Mouse (Mus musculus) limb, embryonic 15.5 days (tissue): Measurements from ENCODE around the gene Mylk3. TPM values are rescaled to one million over a fixed set of nuclear protein-coding genes. Genes with fewer than 3 reads are reported as not detected.

Experiments used
- ATAC-seq: fragments of 200-750 bp; cut with Nextera tagmentation; 2 replicates; pipeline ENCODE4 v1.8.0; 2017; ENCODE audit warnings: low read depth, moderate TSS enrichment; ENCODE audit not compliant: insufficient number of reproducible peaks, low FRiP score, low TSS enrichment
- H3K27ac ChIP-seq: fragments of 300-500 bp; sonication (generic); 2 replicates; pipeline ENCODE4 v1.5.1; 2015; ENCODE audit warnings: moderate library complexity, mild to moderate bottlenecking, inconsistent platforms
- H3K27me3 ChIP-seq: fragments of 300-500 bp; sonication (generic); 2 replicates; pipeline ENCODE4 v1.6.1; 2015; ENCODE audit warnings: inconsistent platforms
- H3K36me3 ChIP-seq: fragments of 300-500 bp; sonication (generic); 2 replicates; pipeline ENCODE4 v1.6.1; 2015; ENCODE audit warnings: inconsistent platforms
- H3K4me1 ChIP-seq: fragments of 300-500 bp; sonication (generic); 2 replicates; pipeline ENCODE4 v1.6.1; 2015; ENCODE audit warnings: inconsistent platforms
- H3K4me2 ChIP-seq: fragments of 300-500 bp; sonication (generic); 2 replicates; pipeline ENCODE4 v1.6.1; 2015; ENCODE audit warnings: mild to moderate bottlenecking, inconsistent platforms
- H3K4me3 ChIP-seq: fragments of 300-500 bp; sonication (generic); 2 replicates; pipeline ENCODE4 v1.5.1; 2015; ENCODE audit warnings: mild to moderate bottlenecking, inconsistent platforms
- H3K9ac ChIP-seq: fragments of 300-500 bp; sonication (generic); 2 replicates; pipeline ENCODE4 v1.6.1; 2015; ENCODE audit warnings: inconsistent platforms
- H3K9me3 ChIP-seq: fragments of 300-500 bp; sonication (generic); 2 replicates; pipeline ENCODE4 v1.6.1; 2016; ENCODE audit warnings: inconsistent platforms
- WGBS: fragments of 180-500 bp; shearing (Covaris S2); methylation state at CpG from one replicate; pipeline ENCODE4 v1.1.7; 2015; 5-methylcytosine and 5-hydroxymethylcytosine counted together
- polyA plus RNA-seq: library from polyadenylated mRNA; unstranded; fragments of >200 nt; fragmentation: Nextera tagmentation; extraction: Ambion mirVana; gene quantifications from 2 replicates; pipeline ENCODE4 v1.2.1, GENCODE M21; 2015

Mylk3 gene
- polyA plus RNA-seq, 1 experiment from 2014 or later: 1.6 TPM

DNA sequence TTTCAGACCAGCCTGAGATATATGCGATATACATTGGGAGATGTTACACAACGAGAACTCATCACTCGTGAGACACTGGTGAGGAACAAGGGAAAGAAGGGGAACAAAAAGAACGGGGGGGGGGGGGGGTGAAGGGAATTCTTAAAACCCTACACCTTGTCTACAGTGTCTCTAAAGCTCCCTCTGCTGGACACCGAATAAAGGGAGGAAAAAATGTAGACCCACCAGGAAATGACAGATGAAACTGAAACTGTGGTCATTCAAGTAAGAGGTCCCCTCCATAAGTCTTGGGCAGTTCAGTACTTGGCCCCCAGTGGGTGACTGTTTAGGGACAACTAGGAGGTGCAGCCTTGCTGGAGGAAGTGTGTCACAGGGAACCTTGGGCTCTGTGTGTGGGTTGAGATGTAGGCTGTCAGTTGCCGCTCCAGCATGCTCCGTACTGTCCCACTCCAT, 21.9 kb upstream of the Mylk3 start:
- H3K4me3 ChIP-seq: no peak overlapping the region
- H3K36me3 ChIP-seq: no peaks in the 10 kb centered on the region
- no peaks in the 10 kb centered on the region for H3K9me3 ChIP-seq
- H3K9ac ChIP-seq: no peak overlapping the region
- ATAC-seq: no peak
- no peak overlapping the region for H3K4me2 ChIP-seq
- H3K27ac ChIP-seq: no peak overlapping the region
- no peaks in the 10 kb centered on the region for H3K4me1 ChIP-seq
- WGBS: 65% methylated on average over 7 of the region's 7 CpGs
- no peaks in the 10 kb centered on the region for H3K27me3 ChIP-seq

GRCm38 (mm10) chr8:85405961-85406360, 19.8 kb upstream of the Mylk3 start:
- H3K4me3 ChIP-seq: no peak overlapping the region
- no peaks in the 10 kb centered on the region for H3K4me1 ChIP-seq
- no peak overlapping the region for H3K4me2 ChIP-seq
- H3K36me3 ChIP-seq: no peaks in the 10 kb centered on the region
- ATAC-seq: no peak
- no peak overlapping the region for H3K27ac ChIP-seq
- 75% methylated on average over 10 of the region's 10 CpGs for WGBS
- H3K27me3 ChIP-seq: no peaks in the 10 kb centered on the region
- H3K9ac ChIP-seq: no peak overlapping the region
- H3K9me3 ChIP-seq: no peaks in the 10 kb centered on the region

DNA sequence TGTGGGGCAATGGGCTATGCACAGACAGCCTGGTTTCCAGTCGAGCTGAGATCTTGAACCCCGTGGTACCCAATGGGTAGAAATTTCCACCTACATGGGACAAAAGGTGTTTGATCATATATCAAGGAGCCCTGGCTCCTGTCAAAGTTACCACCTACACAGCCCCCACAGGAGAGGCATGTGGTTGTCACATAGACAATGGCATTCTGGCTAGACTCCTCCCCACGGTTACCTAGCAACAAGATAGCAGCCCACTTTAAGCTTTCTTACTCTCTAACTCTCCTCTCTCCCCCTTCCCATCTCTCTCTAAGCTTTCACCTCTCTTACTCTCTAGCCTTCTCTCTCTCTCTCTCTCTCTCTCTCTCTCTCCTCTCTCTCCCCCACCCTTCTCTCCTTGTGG, 19.3 kb upstream of the Mylk3 start:
- no peak overlapping the region for H3K4me2 ChIP-seq
- H3K4me3 ChIP-seq: no peak overlapping the region
- no peak for ATAC-seq
- no peaks in the 10 kb centered on the region for H3K9me3 ChIP-seq
- no peaks in the 10 kb centered on the region for H3K36me3 ChIP-seq
- no peak overlapping the region for H3K27ac ChIP-seq
- H3K4me1 ChIP-seq: no peaks in the 10 kb centered on the region
- no peaks in the 10 kb centered on the region for H3K27me3 ChIP-seq
- WGBS: 58% methylated on average over 3 of the region's 3 CpGs
- no peak overlapping the region for H3K9ac ChIP-seq

GRCm38 (mm10) chr8:85398548-85398947, 12.4 kb upstream of the Mylk3 start:
- Histone ChIP-seq H3K4me2 (no peak overlapping the region), H3K36me3 (no peaks in the 10 kb centered on the region), H3K27me3 (no peaks in the 10 kb centered on the region), H3K9me3 (no peaks in the 10 kb centered on the region), H3K27ac (no peak overlapping the region), H3K9ac (no peak overlapping the region), H3K4me1 (no peaks in the 10 kb centered on the region), H3K4me3 (no peak overlapping the region)
- ATAC-seq: no peak
- 89% methylated on average over 4 of the region's 4 CpGs for WGBS

DNA sequence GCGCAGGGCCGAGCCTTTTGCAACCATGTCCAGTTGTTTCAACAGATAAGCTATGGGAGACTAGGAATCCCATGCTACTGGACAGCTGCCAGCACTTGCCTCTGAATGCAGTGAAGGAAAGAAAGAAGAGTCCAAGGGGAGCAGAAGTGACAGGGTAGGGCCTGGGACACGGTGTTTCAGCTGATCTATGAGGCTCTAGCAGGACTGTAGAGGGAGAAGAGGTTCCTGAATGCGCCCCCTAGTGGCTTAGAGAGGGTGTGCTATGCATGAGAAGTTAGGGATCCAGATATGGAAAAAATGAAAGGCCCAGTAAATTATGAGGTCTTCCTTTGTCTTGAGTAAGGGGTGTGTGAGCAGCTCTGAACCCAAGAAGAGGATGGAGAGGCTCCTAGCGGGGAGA, 11.4 kb upstream of the Mylk3 start:
- Histone ChIP-seq H3K4me3 (no peak overlapping the region), H3K27me3 (no peaks in the 10 kb centered on the region), H3K9ac (no peak overlapping the region), H3K36me3 (no peaks in the 10 kb centered on the region), H3K27ac (no peak overlapping the region), H3K9me3 (no peaks in the 10 kb centered on the region), H3K4me2 (no peak overlapping the region), H3K4me1 (no peaks in the 10 kb centered on the region)
- WGBS: 44% methylated on average over 5 of the region's 5 CpGs
- ATAC-seq: no peak

DNA sequence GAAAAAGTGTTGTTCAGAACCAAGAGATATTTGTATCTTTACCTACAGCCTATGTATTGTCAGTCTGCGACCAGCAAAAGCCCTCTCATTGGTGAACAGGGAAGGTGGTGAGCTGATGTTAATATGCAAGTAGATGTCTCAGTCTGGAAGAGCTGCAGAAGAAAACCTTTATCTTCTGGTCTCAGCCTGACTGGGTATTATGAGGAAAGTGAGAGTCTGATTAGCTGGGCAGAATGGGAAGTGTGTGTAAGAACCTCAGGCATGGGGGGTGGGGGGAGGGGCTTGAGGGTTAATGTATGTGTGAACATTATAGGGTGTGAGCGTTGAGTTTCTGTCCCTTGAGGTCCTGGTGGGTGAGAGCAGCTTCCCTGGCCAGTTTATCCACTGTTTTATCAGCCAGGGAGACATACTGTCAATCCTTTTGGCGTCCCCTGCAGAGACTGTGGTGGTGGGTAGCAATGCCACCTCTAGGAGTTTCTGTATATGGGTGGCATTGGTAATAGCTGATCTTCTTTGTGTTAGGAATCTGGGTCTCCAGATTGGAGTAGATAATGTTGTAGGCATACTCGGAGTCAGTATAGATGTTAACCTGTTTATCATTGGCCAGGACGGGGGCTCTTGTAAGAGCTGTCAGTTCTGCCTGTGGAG, 10.4 kb upstream of the Mylk3 start:
- Histone ChIP-seq H3K4me1 (no peaks in the 10 kb centered on the region), H3K27me3 (no peaks in the 10 kb centered on the region), H3K9me3 (no peaks in the 10 kb centered on the region), H3K4me3 (no peak overlapping the region), H3K36me3 (no peaks in the 10 kb centered on the region), H3K9ac (no peak overlapping the region), H3K27ac (no peak overlapping the region), H3K4me2 (no peak overlapping the region)
- ATAC-seq: no peak
- 77% methylated on average over 5 of the region's 5 CpGs for WGBS

- Histone ChIP-seq H3K4me2 (no peak overlapping the region), H3K9me3 (no peaks in the 10 kb centered on the region), H3K9ac (no peak overlapping the region), H3K4me3 (no peak overlapping the region), H3K27ac (no peak overlapping the region), H3K27me3 (no peaks in the 10 kb centered on the region), H3K4me1 (no peaks in the 10 kb centered on the region), H3K36me3 (no peaks in the 10 kb centered on the region)
- ATAC-seq: no peak
- 82% methylated on average over 8 of the region's 8 CpGs for WGBS
These were observed 9.7 kb upstream of the Mylk3 start for GRCm38 (mm10) chr8:85395681-85396431.

GRCm38 (mm10) chr8:85395017-85395416, 8.9 kb upstream of the Mylk3 start:
- H3K27me3 ChIP-seq: no peaks in the 10 kb centered on the region
- no peaks in the 10 kb centered on the region for H3K9me3 ChIP-seq
- 77% methylated on average over 3 of the region's 3 CpGs for WGBS
- no peak overlapping the region for H3K4me3 ChIP-seq
- ATAC-seq: no peak
- H3K27ac ChIP-seq: no peak overlapping the region
- H3K4me1 ChIP-seq: no peaks in the 10 kb centered on the region
- no peak overlapping the region for H3K4me2 ChIP-seq
- H3K36me3 ChIP-seq: no peaks in the 10 kb centered on the region
- H3K9ac ChIP-seq: no peak overlapping the region

GRCm38 (mm10) chr8:85393199-85393598, 7.1 kb upstream of the Mylk3 start:
- no peak overlapping the region for H3K4me3 ChIP-seq
- ATAC-seq: no peak
- no peak overlapping the region for H3K9ac ChIP-seq
- no peaks in the 10 kb centered on the region for H3K36me3 ChIP-seq
- H3K4me1 ChIP-seq: no peaks in the 10 kb centered on the region
- 91% methylated on average over 6 of the region's 6 CpGs for WGBS
- no peak overlapping the region for H3K27ac ChIP-seq
- H3K27me3 ChIP-seq: no peaks in the 10 kb centered on the region
- no peak overlapping the region for H3K4me2 ChIP-seq
- H3K9me3 ChIP-seq: no peaks in the 10 kb centered on the region

- Histone ChIP-seq H3K27me3 (no peaks in the 10 kb centered on the region), H3K27ac (no peak overlapping the region), H3K4me1 (no peaks in the 10 kb centered on the region), H3K9ac (no peak overlapping the region), H3K4me2 (no peak overlapping the region), H3K36me3 (no peaks in the 10 kb centered on the region), H3K9me3 (no peaks in the 10 kb centered on the region), H3K4me3 (no peak overlapping the region)
- ATAC-seq: no peak
- 63% methylated on average over 1 of the region's 1 CpGs for WGBS
These were observed 5.3 kb upstream of the Mylk3 start for GRCm38 (mm10) chr8:85391438-85391837.

DNA sequence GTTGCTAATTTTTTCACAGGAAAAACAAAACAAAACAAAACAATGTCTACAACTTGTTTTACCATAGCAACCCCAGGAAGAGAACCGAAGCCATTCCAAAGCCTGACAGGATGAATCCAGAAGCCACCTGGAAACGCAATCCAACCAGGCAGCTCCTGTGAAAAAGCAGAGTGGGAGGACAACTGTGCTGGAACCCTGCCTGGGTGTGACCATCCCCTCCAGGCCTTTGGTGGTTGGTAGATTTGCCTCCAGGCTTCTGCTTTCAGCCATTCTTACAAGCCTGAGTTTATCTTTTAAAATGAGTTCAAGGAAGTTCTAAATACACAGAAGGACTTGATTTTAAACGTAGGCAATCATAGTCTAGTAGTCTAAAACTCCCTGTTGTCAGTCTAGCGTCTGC, 4.2 kb downstream of the Mylk3 start:
- no peak for ATAC-seq

DNA sequence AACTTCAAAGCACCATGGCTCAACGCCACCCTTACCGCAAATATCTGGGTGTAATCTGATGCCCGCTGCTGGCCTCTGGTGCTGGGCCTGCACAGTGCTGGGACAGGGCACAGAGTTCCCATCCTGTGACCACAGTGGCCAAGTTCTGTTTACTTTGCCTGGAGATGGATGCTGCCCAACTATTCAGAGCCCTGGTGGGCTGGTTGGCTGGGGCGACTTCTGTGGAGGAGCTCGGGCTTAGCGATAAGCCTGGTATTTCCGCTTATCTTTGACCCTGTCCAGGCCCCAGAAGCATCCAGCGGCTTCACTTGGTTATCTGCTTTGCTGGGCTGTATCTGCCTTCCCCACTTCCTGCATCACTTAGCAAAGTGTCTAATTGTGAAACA, 5.3 kb downstream of the Mylk3 start:
- Histone ChIP-seq H3K27me3 (no peaks in the 10 kb centered on the region), H3K4me2 (no peak overlapping the region), H3K4me1 (peaks cover 19% of the 10 kb centered on the region), H3K4me3 (no peak overlapping the region), H3K36me3 (no peaks in the 10 kb centered on the region), H3K9me3 (no peaks in the 10 kb centered on the region), H3K27ac (no peak overlapping the region), H3K9ac (no peak overlapping the region)
- 0 out of 2 replicates have a peak, but pooled peaks have one; percentile 30 for ATAC-seq
- 71% methylated on average over 8 of the region's 8 CpGs for WGBS

More for the DNA sequence above, 4.2 kb downstream of the Mylk3 start:
- Histone ChIP-seq H3K4me3 (no peak overlapping the region), H3K36me3 (no peaks in the 10 kb centered on the region), H3K9ac (no peak overlapping the region), H3K27me3 (no peaks in the 10 kb centered on the region), H3K4me1 (peaks cover 19% of the 10 kb centered on the region), H3K27ac (no peak overlapping the region), H3K4me2 (no peak overlapping the region), H3K9me3 (no peaks in the 10 kb centered on the region)
- WGBS: 71% methylated on average over 4 of the region's 4 CpGs
